Mouse (Mus musculus): ENCODE data around the gene Lpp. TPM values are rescaled to one million over a fixed set of nuclear protein-coding genes. Genes with fewer than 3 reads are reported as not detected.

Lpp gene
- polyA plus RNA-seq, 1 experiment from 2014 or later: 20.7 TPM

- no peak for ATAC-seq (ENCODE audit: low FRiP score, low read depth)
- Histone ChIP-seq H3K4me2 (replicated peaks) (no peak overlapping the region), H3K27ac (replicated peaks) (no peak overlapping the region), H3K27me3 (no peaks in the 10 kb centered on the region), H3K9me3 (no peaks in the 10 kb centered on the region), H3K4me3 (no peak overlapping the region), H3K4me1 (no peaks in the 10 kb centered on the region), H3K9ac (replicated peaks) (no peak overlapping the region), H3K36me3 (no peaks in the 10 kb centered on the region)
- WGBS: 79% methylated on average over 5 of the region's 5 CpGs
Observed at GRCm38 (mm10) chr16:24509100-24509812, 115.9 kb downstream of the Lpp start.

GRCm38 (mm10) chr16:24509813-24510166, 116.5 kb downstream of the Lpp start:
- 74% methylated on average over 1 of the region's 1 CpGs for WGBS
- Histone ChIP-seq H3K4me3 (no peak overlapping the region), H3K27ac (replicated peaks) (no peak overlapping the region), H3K9me3 (no peaks in the 10 kb centered on the region), H3K36me3 (no peaks in the 10 kb centered on the region), H3K27me3 (no peaks in the 10 kb centered on the region), H3K4me2 (replicated peaks) (no peak overlapping the region), H3K9ac (replicated peaks) (no peak overlapping the region), H3K4me1 (no peaks in the 10 kb centered on the region)
- ATAC-seq (ENCODE audit: low FRiP score, low read depth): no peak

- H3K27me3 ChIP-seq: no peaks in the 10 kb centered on the region
- no peaks in the 10 kb centered on the region for H3K4me1 ChIP-seq
- H3K4me2 ChIP-seq (replicated peaks): no peak overlapping the region
- H3K9ac ChIP-seq (replicated peaks): no peak overlapping the region
- 97% methylated on average over 4 of the region's 4 CpGs for WGBS
- H3K4me3 ChIP-seq: no peak overlapping the region
- no peaks in the 10 kb centered on the region for H3K36me3 ChIP-seq
- ATAC-seq (ENCODE audit: low FRiP score, low read depth): no peak
- H3K9me3 ChIP-seq: no peaks in the 10 kb centered on the region
- no peak overlapping the region for H3K27ac ChIP-seq (replicated peaks)
Observed at GRCm38 (mm10) chr16:24513228-24513627, 119.9 kb downstream of the Lpp start.

GRCm38 (mm10) chr16:24514802-24515727, 121.8 kb downstream of the Lpp start:
- Histone ChIP-seq H3K4me2 (replicated peaks) (no peak overlapping the region), H3K27me3 (no peaks in the 10 kb centered on the region), H3K4me1 (no peaks in the 10 kb centered on the region), H3K27ac (replicated peaks) (no peak overlapping the region), H3K36me3 (no peaks in the 10 kb centered on the region), H3K4me3 (no peak overlapping the region), H3K9me3 (no peaks in the 10 kb centered on the region), H3K9ac (replicated peaks) (no peak overlapping the region)
- no peak for ATAC-seq (ENCODE audit: low FRiP score, low read depth)
- 93% methylated on average over 11 of the region's 11 CpGs for WGBS

- H3K4me1 ChIP-seq: no peaks in the 10 kb centered on the region
- ATAC-seq (ENCODE audit: low FRiP score, low read depth): no peak
- H3K27me3 ChIP-seq: no peaks in the 10 kb centered on the region
- H3K4me2 ChIP-seq (replicated peaks): no peak overlapping the region
- no peaks in the 10 kb centered on the region for H3K36me3 ChIP-seq
- H3K4me3 ChIP-seq: no peak overlapping the region
- no peak overlapping the region for H3K27ac ChIP-seq (replicated peaks)
- H3K9me3 ChIP-seq: no peaks in the 10 kb centered on the region
- 83% methylated on average over 3 of the region's 3 CpGs for WGBS
- no peak overlapping the region for H3K9ac ChIP-seq (replicated peaks)
Observed at GRCm38 (mm10) chr16:24516993-24517392, 123.7 kb downstream of the Lpp start.

GRCm38 (mm10) chr16:24517501-24518042, 124.3 kb downstream of the Lpp start:
- ATAC-seq (ENCODE audit: low FRiP score, low read depth): no peak
- H3K36me3 ChIP-seq: no peaks in the 10 kb centered on the region
- no peak overlapping the region for H3K4me2 ChIP-seq (replicated peaks)
- H3K27me3 ChIP-seq: no peaks in the 10 kb centered on the region
- no peaks in the 10 kb centered on the region for H3K4me1 ChIP-seq
- H3K9me3 ChIP-seq: no peaks in the 10 kb centered on the region
- WGBS: 73% methylated on average over 9 of the region's 9 CpGs
- no peak overlapping the region for H3K9ac ChIP-seq (replicated peaks)
- no peak overlapping the region for H3K4me3 ChIP-seq
- H3K27ac ChIP-seq (replicated peaks): no peak overlapping the region

- 85% methylated on average over 7 of the region's 7 CpGs for WGBS
- Histone ChIP-seq H3K4me2 (replicated peaks) (no peak overlapping the region), H3K4me3 (no peak overlapping the region), H3K9me3 (no peaks in the 10 kb centered on the region), H3K27me3 (no peaks in the 10 kb centered on the region), H3K36me3 (no peaks in the 10 kb centered on the region), H3K9ac (replicated peaks) (no peak overlapping the region), H3K27ac (replicated peaks) (no peak overlapping the region), H3K4me1 (no peaks in the 10 kb centered on the region)
- ATAC-seq (ENCODE audit: low FRiP score, low read depth): no peak
Observed at GRCm38 (mm10) chr16:24518785-24519184, 125.5 kb downstream of the Lpp start.

GRCm38 (mm10) chr16:24527219-24527618, 133.9 kb downstream of the Lpp start:
- H3K4me2 ChIP-seq (replicated peaks): no peak overlapping the region
- 95% methylated on average over 7 of the region's 7 CpGs for WGBS
- no peaks in the 10 kb centered on the region for H3K9me3 ChIP-seq
- no peak overlapping the region for H3K27ac ChIP-seq (replicated peaks)
- no peak for ATAC-seq (ENCODE audit: low FRiP score, low read depth)
- H3K36me3 ChIP-seq: no peaks in the 10 kb centered on the region
- H3K27me3 ChIP-seq: no peaks in the 10 kb centered on the region
- H3K4me1 ChIP-seq: no peaks in the 10 kb centered on the region
- no peak overlapping the region for H3K9ac ChIP-seq (replicated peaks)
- no peak overlapping the region for H3K4me3 ChIP-seq

- 93% methylated on average over 2 of the region's 2 CpGs for WGBS
- ATAC-seq (ENCODE audit: low FRiP score, low read depth): no peak
Observed at GRCm38 (mm10) chr16:24531681-24532080, 138.4 kb downstream of the Lpp start.

GRCm38 (mm10) chr16:24535221-24535620, 141.9 kb downstream of the Lpp start:
- Histone ChIP-seq H3K4me1 (no peaks in the 10 kb centered on the region), H3K4me3 (no peak overlapping the region), H3K9me3 (no peaks in the 10 kb centered on the region), H3K4me2 (replicated peaks) (no peak overlapping the region), H3K27ac (replicated peaks) (no peak overlapping the region), H3K27me3 (no peaks in the 10 kb centered on the region), H3K36me3 (no peaks in the 10 kb centered on the region), H3K9ac (replicated peaks) (no peak overlapping the region)
- no peak for ATAC-seq (ENCODE audit: low FRiP score, low read depth)
- WGBS: 90% methylated on average over 6 of the region's 6 CpGs

More at GRCm38 (mm10) chr16:24531681-24532080, 138.4 kb downstream of the Lpp start:
- H3K36me3 ChIP-seq: no peaks in the 10 kb centered on the region
- no peaks in the 10 kb centered on the region for H3K27me3 ChIP-seq
- H3K4me1 ChIP-seq: no peaks in the 10 kb centered on the region
- no peak overlapping the region for H3K4me3 ChIP-seq
- no peak overlapping the region for H3K27ac ChIP-seq (replicated peaks)
- H3K9me3 ChIP-seq: no peaks in the 10 kb centered on the region
- no peak overlapping the region for H3K9ac ChIP-seq (replicated peaks)
- H3K4me2 ChIP-seq (replicated peaks): no peak overlapping the region

- Histone ChIP-seq H3K4me3 (no peak overlapping the region), H3K27ac (replicated peaks) (no peak overlapping the region), H3K4me2 (replicated peaks) (no peak overlapping the region), H3K9me3 (no peaks in the 10 kb centered on the region), H3K9ac (replicated peaks) (no peak overlapping the region), H3K36me3 (no peaks in the 10 kb centered on the region), H3K4me1 (no peaks in the 10 kb centered on the region), H3K27me3 (no peaks in the 10 kb centered on the region)
- 86% methylated on average over 7 of the region's 7 CpGs for WGBS
- no peak for ATAC-seq (ENCODE audit: low FRiP score, low read depth)
Observed at GRCm38 (mm10) chr16:24536261-24536660, 143.0 kb downstream of the Lpp start.

- no peak for ATAC-seq (ENCODE audit: low FRiP score, low read depth)
- no peak overlapping the region for H3K4me2 ChIP-seq (replicated peaks)
- no peaks in the 10 kb centered on the region for H3K4me1 ChIP-seq
- no peak overlapping the region for H3K27ac ChIP-seq (replicated peaks)
- H3K9ac ChIP-seq (replicated peaks): no peak overlapping the region
- no peaks in the 10 kb centered on the region for H3K36me3 ChIP-seq
- H3K27me3 ChIP-seq: no peaks in the 10 kb centered on the region
- H3K9me3 ChIP-seq: no peaks in the 10 kb centered on the region
- 86% methylated on average over 4 of the region's 4 CpGs for WGBS
- no peak overlapping the region for H3K4me3 ChIP-seq
Observed at GRCm38 (mm10) chr16:24539003-24539402, 145.7 kb downstream of the Lpp start.
